Mouse (Mus musculus): ENCODE measurements at regions not wholly inside any gene's neighbourhood (a gene's known extent, or its start where the extent isn't known, plus 50 kb on each side); places are given as distances from the start of the nearest gene placed in this dataset.

DNA sequence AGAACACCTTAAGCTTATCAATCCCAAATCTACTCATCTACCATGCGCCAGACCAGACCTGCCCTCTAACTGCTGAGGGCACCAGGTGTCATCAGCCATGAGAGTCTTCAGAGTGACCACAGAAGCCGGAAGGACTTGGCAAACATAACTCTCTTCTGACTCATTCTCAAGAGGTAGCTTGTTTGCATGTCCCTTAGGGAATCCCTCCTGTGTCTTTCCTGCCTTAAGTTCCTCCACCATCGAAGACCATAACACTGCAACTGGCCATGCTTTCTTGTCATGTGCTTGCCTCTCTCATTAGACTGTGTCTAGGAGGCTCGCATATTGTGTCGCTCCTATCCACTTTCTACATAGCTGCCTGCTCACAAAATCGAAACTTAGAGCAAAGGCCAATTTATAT lies 226.1 kb upstream of the Ncam1 start:
- no peak for DNase-seq (ENCODE audit: low spot score in 2 of 2)

GRCm38 (mm10) chr9:50013602-50014001 lies 214.9 kb upstream of the Ncam1 start:
- DNase-seq (ENCODE audit: low spot score in 2 of 2), result no peak

DNA sequence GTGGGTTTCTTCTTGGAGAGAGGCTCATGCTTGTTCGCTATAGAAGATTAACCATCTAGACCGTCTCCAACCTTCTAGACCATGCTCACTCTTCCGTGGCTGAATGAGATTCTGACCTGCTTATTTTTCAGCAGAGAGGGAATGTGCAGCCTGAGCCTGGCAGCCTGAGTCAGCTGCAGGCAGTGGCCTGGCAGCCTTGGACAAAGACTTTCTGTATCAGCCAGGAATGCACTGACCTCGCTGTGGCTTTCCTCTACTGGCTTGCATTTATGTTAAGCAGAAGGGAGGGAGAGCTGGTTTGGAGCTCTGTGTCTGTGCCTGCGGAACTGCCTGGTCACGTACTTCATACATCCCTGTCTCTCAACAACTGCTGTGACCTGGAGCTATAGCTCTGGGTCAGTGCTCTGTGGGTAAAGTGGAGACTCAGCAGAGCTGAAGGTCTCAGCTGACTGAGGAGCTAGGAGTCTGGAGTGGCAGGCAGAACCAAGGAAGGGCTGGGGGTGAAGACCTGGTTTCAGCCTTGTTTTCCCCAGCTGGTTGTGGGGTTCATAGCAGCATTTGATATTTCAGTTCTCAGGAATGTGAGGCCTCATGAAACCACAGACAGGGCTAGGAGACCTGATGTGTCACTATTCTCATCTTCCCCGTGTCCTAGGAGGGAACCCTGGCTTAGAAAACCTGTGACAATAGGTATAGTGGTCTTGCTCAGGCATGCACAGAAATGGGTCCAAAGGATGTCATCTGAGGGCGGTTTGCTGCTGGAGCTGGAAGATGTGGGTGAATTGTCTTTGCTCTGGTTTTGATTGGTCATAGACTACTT lies 207.2 kb upstream of the Ncam1 start:
- peak in 1 of 2 experiments; percentile 21 for DNase-seq (ENCODE audit: low spot score in 2 of 2)

GRCm38 (mm10) chr9:50002695-50003094 lies 204.0 kb upstream of the Ncam1 start:
- no peak for DNase-seq (ENCODE audit: low spot score in 2 of 2)

- DNase-seq (ENCODE audit: low spot score in 2 of 2), result no peak
Observed at GRCm38 (mm10) chr9:50000497-50001404, 202.0 kb upstream of the Ncam1 start.

GRCm38 (mm10) chr9:49999970-50000369 lies 201.2 kb upstream of the Ncam1 start:
- DNase-seq (ENCODE audit: low spot score in 2 of 2), result no peak

DNA sequence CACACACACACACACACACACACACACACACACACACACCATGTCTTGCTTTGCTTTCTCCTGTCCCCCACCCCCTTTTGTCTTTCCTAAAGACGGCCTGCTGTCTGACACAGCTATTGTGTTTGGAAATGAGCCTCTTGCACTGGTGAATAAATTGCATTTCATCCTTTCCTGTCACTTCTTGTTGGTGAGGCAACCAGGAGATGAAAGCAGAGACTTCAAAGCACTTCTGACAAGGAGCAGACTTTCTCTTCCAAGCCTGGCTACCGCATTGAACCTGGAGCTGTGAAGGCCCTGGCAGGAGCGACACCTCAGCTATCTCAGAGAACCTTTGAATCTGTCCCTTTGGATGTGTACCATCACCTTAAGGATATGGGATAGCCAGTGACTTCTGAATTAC lies 199.4 kb upstream of the Ncam1 start:
- no peak for DNase-seq (ENCODE audit: low spot score in 2 of 2)

GRCm38 (mm10) chr9:49989464-49990271 lies 190.9 kb upstream of the Ncam1 start:
- peak; percentile 76 to 93 for DNase-seq (ENCODE audit: low spot score in 2 of 2)

- DNase-seq (ENCODE audit: low spot score in 2 of 2), result no peak
Observed at GRCm38 (mm10) chr9:49988064-49988463, 189.3 kb upstream of the Ncam1 start.

DNA sequence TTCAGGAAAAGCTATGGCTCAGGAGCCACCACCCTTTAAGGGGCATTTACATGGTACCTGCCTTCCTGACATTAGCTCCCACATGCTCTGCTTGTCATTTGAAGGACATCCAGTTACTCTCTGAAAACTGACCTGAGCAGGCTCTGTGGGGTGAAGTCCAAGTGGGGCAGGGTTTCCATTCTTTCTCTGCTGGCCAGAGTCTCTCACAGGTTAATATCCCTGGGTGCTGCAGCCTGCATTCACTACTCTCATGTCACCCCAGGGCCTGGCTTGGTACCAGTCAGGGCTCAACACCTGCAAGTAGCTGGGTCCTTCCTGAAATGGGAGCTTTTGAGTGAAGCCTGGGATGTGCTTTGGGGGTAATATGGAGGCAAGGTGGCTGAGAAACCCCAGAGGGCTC lies 188.8 kb upstream of the Ncam1 start:
- DNase-seq (ENCODE audit: low spot score in 2 of 2), result no peak

- DNase-seq (ENCODE audit: low spot score in 2 of 2), result peak; percentile 66 to 85
Observed at GRCm38 (mm10) chr9:49980344-49981207, 181.9 kb upstream of the Ncam1 start.

- peak in 1 of 2 experiments; percentile 66 for DNase-seq (ENCODE audit: low spot score in 2 of 2)
Observed at GRCm38 (mm10) chr9:49975938-49976671, 177.4 kb upstream of the Ncam1 start.

- DNase-seq (ENCODE audit: low spot score in 2 of 2), result no peak
Observed at GRCm38 (mm10) chr9:49973974-49974495, 175.3 kb upstream of the Ncam1 start.

GRCm38 (mm10) chr9:49969429-49969828 lies 170.7 kb upstream of the Ncam1 start:
- no peak for DNase-seq (ENCODE audit: low spot score in 2 of 2)

DNA sequence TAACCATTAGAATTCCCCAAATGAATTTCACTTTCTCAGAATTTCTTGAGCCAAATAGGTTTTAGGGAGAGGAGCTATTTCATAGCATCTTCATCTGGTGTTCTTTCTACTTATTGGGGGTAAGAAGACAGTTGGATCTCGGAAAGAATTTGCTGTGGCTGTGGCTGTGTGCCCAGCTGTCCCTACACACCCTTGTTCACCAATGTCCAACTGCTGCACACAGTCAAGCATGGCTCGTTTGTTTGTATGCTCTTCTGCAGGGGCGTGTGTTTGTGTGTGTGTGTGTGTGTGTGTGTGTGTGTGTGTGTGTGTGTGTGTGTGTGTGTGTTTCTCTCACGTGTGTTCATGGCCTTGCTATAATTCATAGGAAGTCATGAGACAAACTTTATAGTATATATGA lies 165.9 kb upstream of the Ncam1 start:
- DNase-seq (ENCODE audit: low spot score in 2 of 2), result no peak

GRCm38 (mm10) chr9:49962561-49963071 lies 163.9 kb upstream of the Ncam1 start:
- no peak for DNase-seq (ENCODE audit: low spot score in 2 of 2)

DNA sequence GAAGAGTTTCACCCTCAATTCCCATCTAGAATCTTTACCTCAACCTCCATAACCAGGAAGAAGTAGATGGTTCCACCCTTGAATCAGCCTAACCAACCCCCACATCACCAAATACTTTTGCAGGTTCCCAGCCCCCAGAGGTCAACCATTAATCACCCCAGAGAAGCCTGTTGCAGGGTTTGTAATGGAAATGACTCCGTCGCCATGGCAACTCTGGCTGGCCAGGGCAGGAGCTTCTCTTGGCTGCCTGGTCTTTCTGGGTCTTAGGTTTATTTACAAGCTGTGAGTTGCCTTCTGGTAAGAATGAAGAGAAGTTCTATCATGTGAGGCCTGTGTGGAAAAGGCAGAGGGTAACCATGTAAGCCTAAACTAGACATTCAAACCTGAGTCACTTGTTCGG lies 163.2 kb upstream of the Ncam1 start:
- DNase-seq (ENCODE audit: low spot score in 2 of 2), result no peak

DNA sequence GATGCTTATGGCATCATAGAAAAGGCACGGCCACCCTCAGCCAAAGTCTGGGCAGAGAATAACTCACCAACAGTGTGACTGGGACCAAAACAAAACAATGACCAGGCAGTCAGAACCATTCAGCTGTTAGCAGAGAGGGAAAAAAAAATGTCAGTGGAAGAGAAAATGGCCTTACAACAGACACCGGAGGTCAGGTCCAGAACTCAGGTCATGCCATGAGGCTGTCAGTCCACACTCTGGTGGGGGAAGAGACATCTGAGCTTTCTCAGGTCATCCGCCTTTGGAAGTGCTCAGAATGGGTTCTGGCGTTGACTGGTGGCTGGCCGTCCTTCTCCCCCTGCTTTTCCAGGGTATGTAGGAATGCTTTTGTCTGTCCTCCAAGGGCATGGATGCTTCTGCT lies 162.6 kb upstream of the Ncam1 start:
- DNase-seq (ENCODE audit: low spot score in 2 of 2), result no peak

- DNase-seq (ENCODE audit: low spot score in 2 of 2), result no peak
Observed at GRCm38 (mm10) chr9:49959987-49960386, 161.3 kb upstream of the Ncam1 start.

DNA sequence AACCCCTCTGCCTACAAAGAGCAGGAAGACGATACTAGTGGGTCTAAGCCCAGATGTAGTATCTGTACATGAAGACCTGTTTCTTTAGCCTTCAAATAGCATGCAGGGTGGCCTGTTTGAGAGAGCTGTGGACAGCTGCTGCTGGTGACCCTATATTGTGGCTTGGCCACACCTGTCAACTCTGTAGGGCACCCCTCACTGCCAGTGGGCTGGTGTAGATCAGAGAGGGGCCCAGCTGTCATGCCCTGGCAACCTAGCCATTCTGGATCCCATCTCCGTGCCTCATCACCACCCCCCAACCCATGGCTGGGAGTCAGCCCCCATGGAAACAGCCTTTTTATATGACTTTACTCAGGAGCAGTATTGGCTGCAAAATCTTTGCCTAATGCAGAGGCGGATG lies 160.2 kb upstream of the Ncam1 start:
- no peak for DNase-seq (ENCODE audit: low spot score in 2 of 2)

Data from left cerebral cortex, adult 9 months (tissue).